Comparison of ENCODE assay signal across 8 mouse cellular contexts in the genomic region with DNA sequence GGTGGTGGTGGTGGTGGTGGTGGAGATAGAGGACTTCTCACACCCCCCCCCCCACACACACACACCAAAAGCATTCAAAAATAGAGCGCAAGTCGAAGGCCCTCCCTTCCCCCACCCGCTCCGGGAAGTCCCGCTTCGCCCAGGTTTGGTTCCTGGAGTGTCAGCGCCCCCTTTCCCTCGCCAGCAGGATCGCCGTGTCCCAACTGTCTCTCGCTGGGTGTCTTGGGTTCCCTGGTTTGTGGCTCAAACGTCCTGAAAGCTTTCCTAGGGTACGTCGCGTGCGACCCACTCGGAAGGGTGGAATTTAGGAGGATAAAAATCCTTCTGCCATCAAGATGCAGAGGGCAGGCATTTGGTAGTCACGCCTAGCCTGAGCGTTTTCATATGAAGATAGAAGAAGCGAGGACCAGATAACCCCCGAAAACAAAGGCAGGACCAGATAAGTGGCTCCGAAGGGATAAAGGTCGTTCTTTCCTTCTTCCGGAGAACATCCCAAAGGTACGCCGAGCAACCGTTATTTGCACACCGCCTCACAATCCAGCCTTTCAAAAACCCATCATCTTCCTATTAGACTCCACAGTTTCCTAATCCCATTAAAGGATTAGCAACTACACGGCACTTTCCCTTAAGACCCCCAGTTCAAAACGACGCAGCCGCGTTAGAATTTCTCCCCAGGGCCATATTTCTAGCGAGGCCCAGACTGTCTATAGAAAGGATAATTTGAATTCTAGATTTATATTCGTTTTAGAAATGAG. TPM values are rescaled to one million over a fixed set of nuclear protein-coding genes. Genes with fewer than 3 reads are reported as not detected.
DNase-seq lines count a peak whose midpoint lies in the region; ATAC-seq and TF ChIP-seq lines count a peak whose summit lies in the region.

No protein-coding gene starts in this region.

- no peaks in the 10 kb centered on the region for H3K36me3 ChIP-seq in hindbrain, embryonic 15.5 days
- H3K36me3 ChIP-seq in liver, adult 2 months (ENCODE audit: control insufficient read depth, insufficient read depth, low read length) = no peaks in the 10 kb centered on the region
- H3K36me3 ChIP-seq in neural tube, embryonic 13.5 days = no peaks in the 10 kb centered on the region

- H3K27me3 ChIP-seq in hindbrain, embryonic 15.5 days = peaks cover 49% of the 10 kb centered on the region
- peaks cover 49% of the 10 kb centered on the region for H3K27me3 ChIP-seq in liver, adult 2 months (ENCODE audit: control insufficient read depth, insufficient read depth, low read length)
- peaks cover 93% of the 10 kb centered on the region for H3K27me3 ChIP-seq in neural tube, embryonic 13.5 days

- H3K79me2 ChIP-seq in liver, adult 2 months (ENCODE audit: control insufficient read depth, insufficient read depth, low read length) = no peaks in the 10 kb centered on the region

- no peak overlapping the region for H3K9ac ChIP-seq in hindbrain, embryonic 15.5 days
- 0 out of 2 replicates have a peak overlapping the region, but pooled peaks have one; percentile 10 for H3K9ac ChIP-seq in liver, adult 2 months (ENCODE audit: low read depth, low read length)
- H3K9ac ChIP-seq in neural tube, embryonic 13.5 days = no peak overlapping the region

- ATAC-seq in hindbrain, embryonic 15.5 days (ENCODE audit: low FRiP score, low read depth) = no peak
- no peak for ATAC-seq in neural tube, embryonic 13.5 days (ENCODE audit: low read depth)
- ATAC-seq in erythroblast, adult 5-6 weeks (replicated peaks; ENCODE audit: low FRiP score, poor library complexity, severe bottlenecking) = no peak

- peak overlapping the region; percentile 18 for H3K4me3 ChIP-seq in hindbrain, embryonic 15.5 days
- peak overlapping the region; percentile 7; the same call in 1 of the 2 replicates for H3K4me3 ChIP-seq in liver, adult 2 months (ENCODE audit: insufficient read depth, low read depth, low read length)
- H3K4me3 ChIP-seq in neural tube, embryonic 13.5 days = peak overlapping the region; percentile 37

- TF ChIP-seq CTCF in liver, adult 2 months (IDR thresholded peaks at IDR 0.05; ENCODE audit: low read depth, low read length) = peak; percentile 70

- H3K9me3 ChIP-seq in hindbrain, embryonic 15.5 days = no peaks in the 10 kb centered on the region
- no peaks in the 10 kb centered on the region for H3K9me3 ChIP-seq in neural tube, embryonic 13.5 days

- peak; percentile 72 to 80 for DNase-seq in right cerebral cortex, postnatal 10 days (ENCODE audit: low spot score in 2 of 2)
- no peak for DNase-seq in right cerebral cortex, postnatal 36 days (ENCODE audit: low spot score in 2 of 2)
- DNase-seq in cerebellum, postnatal 25 days = peak; percentile 37 to 62
- peak; percentile 84 for DNase-seq in gastrocnemius, postnatal 10 days
- DNase-seq in liver, adult 2 months (ENCODE audit: extremely low read depth, low read depth, low spot score) = no peak

- no peak for TF ChIP-seq POLR2A in liver, adult 2 months (IDR thresholded peaks at IDR 0.05; ENCODE audit: extremely low read depth, insufficient read depth, low read length)

- H3K4me1 ChIP-seq in hindbrain, embryonic 15.5 days (replicated peaks) = peaks cover 49% of the 10 kb centered on the region
- no peaks in the 10 kb centered on the region; the same call in 1 of the 2 replicates for H3K4me1 ChIP-seq in liver, adult 2 months (ENCODE audit: control insufficient read depth, insufficient read depth, low read length)
- peaks cover 67% of the 10 kb centered on the region for H3K4me1 ChIP-seq in neural tube, embryonic 13.5 days (replicated peaks)

- no peak overlapping the region for H3K27ac ChIP-seq in hindbrain, embryonic 15.5 days (replicated peaks)
- 0 out of 2 replicates have a peak overlapping the region, but pooled peaks have one; percentile 9 for H3K27ac ChIP-seq in liver, adult 2 months (replicated peaks; ENCODE audit: insufficient read depth, low read depth, low read length)
- no peak overlapping the region for H3K27ac ChIP-seq in neural tube, embryonic 13.5 days (replicated peaks)

- H3K4me2 ChIP-seq in hindbrain, embryonic 15.5 days = peak overlapping the region; percentile 40
- H3K4me2 ChIP-seq in neural tube, embryonic 13.5 days = peak overlapping the region; percentile 34

- 2% methylated on average over 34 of the region's 35 CpGs for WGBS in hindbrain, embryonic 15.5 days
- WGBS in liver, adult 2 months = 3% methylated on average over 35 of the region's 35 CpGs
- WGBS in neural tube, embryonic 13.5 days = under 1% methylated on average over 35 of the region's 35 CpGs

RNA-seq across cellular contexts. Expression of gene Pdgfra, which starts 0.8 kb away (rescaled TPM):
- total RNA-seq in gastrocnemius, postnatal 10 days (2021) = 10 to 100 TPM; 48.9 to 52.1 TPM
- 17.1 and 17.4 TPM in 2 replicates for polyA plus RNA-seq in hindbrain, embryonic 15.5 days (2015; fragmentation: Nextera tagmentation; extraction: Ambion mirVana)
- 4.5 and 5.2 TPM in 2 replicates for total RNA-seq in liver, adult 2 months (2014; rRNA removed)
- 1.1 and 1.2 TPM in 2 replicates for polyA plus RNA-seq in liver, adult 2 months (2012; rRNA removed)
- polyA plus RNA-seq in neural tube, embryonic 13.5 days (2015; fragmentation: Nextera tagmentation; extraction: Ambion mirVana) = 11.3 and 16.4 TPM in 2 replicates
- 0.21 TPM in 1 of 2 replicates, not detected in the other for total RNA-seq in erythroblast, adult 5-6 weeks (2015; ENCODE audit: low replicate concordance)
- 0.34 and 0.42 TPM in 2 replicates for total RNA-seq in erythroblast, adult 5-6 weeks (2017; ENCODE audit: low replicate concordance)

Comparison
In these comparisons a context has a peak if more than half of its experiments do, and no peak if none do; other contexts are left out.
1. DNase-seq: peak in right cerebral cortex, postnatal 10 days (2 of 2), cerebellum, postnatal 25 days (2 of 2) and gastrocnemius, postnatal 10 days (single experiment); none in right cerebral cortex, postnatal 36 days (0 of 2) and liver, adult 2 months (single experiment).
2. Peak in every context shown above with its lines, with median percentiles within 50 percentile points of each other: H3K4me3 ChIP-seq.